Mouse (Mus musculus) midbrain, embryonic 13.5 days (tissue): ENCODE results near the gene Pttg1ip. TPM values are rescaled to one million over a fixed set of nuclear protein-coding genes. Genes with fewer than 3 reads are reported as not detected.

ENCODE experiments used
- ATAC-seq: fragments of 200-750 bp; cut with Nextera tagmentation; 2 replicates; pipeline ENCODE4 v1.8.0; 2017; ENCODE audit warnings: mild to moderate bottlenecking, moderate TSS enrichment, moderate library complexity
- H3K27ac ChIP-seq: fragments of 300-500 bp; sonication (generic); 2 replicates; pipeline ENCODE4 v1.5.1; 2015; ENCODE audit warnings: inconsistent platforms, mild to moderate bottlenecking, moderate library complexity
- H3K27me3 ChIP-seq: fragments of 300-500 bp; sonication (generic); 2 replicates; pipeline ENCODE4 v1.6.1; 2015; ENCODE audit warnings: mild to moderate bottlenecking, inconsistent platforms
- H3K36me3 ChIP-seq: fragments of 300-500 bp; sonication (generic); 2 replicates; pipeline ENCODE4 v1.6.1; 2015; ENCODE audit warnings: mild to moderate bottlenecking, inconsistent platforms
- H3K4me1 ChIP-seq: fragments of 300-500 bp; sonication (generic); replicated peaks from 2 replicates; pipeline ENCODE4 v1.6.1; 2015; ENCODE audit warnings: inconsistent platforms
- H3K4me2 ChIP-seq: fragments of 300-500 bp; sonication (generic); replicated peaks from 2 replicates; pipeline ENCODE4 v1.6.1; 2015; ENCODE audit warnings: moderate library complexity, mild to moderate bottlenecking, inconsistent platforms
- H3K4me3 ChIP-seq: fragments of 300-500 bp; sonication (generic); replicated peaks from 2 replicates; pipeline ENCODE4 v1.5.1; 2015; ENCODE audit warnings: mild to moderate bottlenecking, inconsistent platforms
- H3K9ac ChIP-seq: fragments of 300-500 bp; sonication (generic); replicated peaks from 2 replicates; pipeline ENCODE4 v1.6.1; 2015; ENCODE audit warnings: mild to moderate bottlenecking, inconsistent platforms
- H3K9me3 ChIP-seq: fragments of 300-500 bp; sonication (generic); 2 replicates; pipeline ENCODE4 v1.6.1; 2016; ENCODE audit warnings: mild to moderate bottlenecking, inconsistent platforms
- WGBS: fragments of 180-500 bp; shearing (Covaris S2); methylation state at CpG from one replicate; pipeline ENCODE4 v1.1.7; 2015; 5-methylcytosine and 5-hydroxymethylcytosine counted together
- polyA plus RNA-seq: library from polyadenylated mRNA; unstranded; fragments of >200 nt; fragmentation: Nextera tagmentation; extraction: Ambion mirVana; gene quantifications from 2 replicates; pipeline ENCODE4 v1.2.1, GENCODE M21; 2015

Pttg1ip gene
- polyA plus RNA-seq, 1 experiment from 2014 or later, result 59.0 TPM

GRCm38 (mm10) chr10:77616166-77616565 is 34.6 kb downstream of the Pttg1ip start:
- H3K4me3 ChIP-seq, result no peak overlapping the region
- ATAC-seq, result no peak
- H3K9me3 ChIP-seq, result no peaks in the 10 kb centered on the region
- H3K27ac ChIP-seq, result no peak overlapping the region
- no peaks in the 10 kb centered on the region for H3K27me3 ChIP-seq
- no peak overlapping the region for H3K4me2 ChIP-seq
- no peak overlapping the region for H3K9ac ChIP-seq
- WGBS, result 97% methylated on average over 9 of the region's 9 CpGs
- H3K36me3 ChIP-seq, result peaks cover 72% of the 10 kb centered on the region
- 0 out of 2 replicates have a peak, but pooled peaks cover 3% of the 10 kb centered on the region for H3K4me1 ChIP-seq

GRCm38 (mm10) chr10:77616926-77617325 is 35.4 kb downstream of the Pttg1ip start:
- Histone ChIP-seq H3K36me3 (peaks cover 64% of the 10 kb centered on the region), H3K4me1 (peaks cover 5% of the 10 kb centered on the region), H3K27me3 (no peaks in the 10 kb centered on the region), H3K27ac (no peak overlapping the region), H3K9ac (no peak overlapping the region), H3K4me2 (no peak overlapping the region), H3K4me3 (no peak overlapping the region), H3K9me3 (no peaks in the 10 kb centered on the region)
- no peak for ATAC-seq
- 94% methylated on average over 7 of the region's 7 CpGs for WGBS

GRCm38 (mm10) chr10:77621546-77621945 is 40.0 kb downstream of the Pttg1ip start:
- 77% methylated on average over 8 of the region's 8 CpGs for WGBS
- H3K36me3 ChIP-seq, result peaks cover 27% of the 10 kb centered on the region
- no peaks in the 10 kb centered on the region for H3K27me3 ChIP-seq
- H3K4me3 ChIP-seq, result peak overlapping the region; percentile 97
- H3K9ac ChIP-seq, result peak overlapping the region; percentile 98
- H3K4me2 ChIP-seq, result peak overlapping the region; percentile 82
- H3K9me3 ChIP-seq, result no peaks in the 10 kb centered on the region
- no peak for ATAC-seq
- H3K4me1 ChIP-seq, result peaks cover 40% of the 10 kb centered on the region
- H3K27ac ChIP-seq, result peak overlapping the region; percentile 89

- WGBS, result under 1% methylated on average over 96 of the region's 96 CpGs
- H3K4me1 ChIP-seq, result peaks cover 41% of the 10 kb centered on the region
- peak within 1 kb of the TSS; percentile 82 for H3K4me2 ChIP-seq
- H3K27ac ChIP-seq, result peak within 1 kb of the TSS; percentile 89
- ATAC-seq, result peak; percentile 91
- H3K4me3 ChIP-seq, result peak within 1 kb of the TSS; percentile 97
- H3K36me3 ChIP-seq, result peaks cover 19% of the 10 kb centered on the region
- no peaks in the 10 kb centered on the region for H3K9me3 ChIP-seq
- H3K9ac ChIP-seq, result peak within 1 kb of the TSS; percentile 98
- no peaks in the 10 kb centered on the region for H3K27me3 ChIP-seq
These were observed 40.8 kb downstream of the Pttg1ip start, which contains the start of gene Ube2g2 for GRCm38 (mm10) chr10:77622055-77622988. Gene Ube2g2, plus strand, starts transcription at chr10:77622275.

- Histone ChIP-seq H3K27me3 (no peaks in the 10 kb centered on the region), H3K4me2 (peak overlapping the region; percentile 82), H3K27ac (no peak overlapping the region), H3K36me3 (peaks cover 12% of the 10 kb centered on the region), H3K9ac (peak overlapping the region; percentile 98), H3K4me1 (peaks cover 44% of the 10 kb centered on the region), H3K4me3 (peak overlapping the region; percentile 97), H3K9me3 (no peaks in the 10 kb centered on the region)
- peak; percentile 24; the same call in 1 of the 2 replicates for ATAC-seq
- WGBS, result 8% methylated on average over 8 of the region's 8 CpGs
These were observed 41.6 kb downstream of the Pttg1ip start for GRCm38 (mm10) chr10:77623069-77623492.

GRCm38 (mm10) chr10:77623639-77624400 is 42.3 kb downstream of the Pttg1ip start:
- WGBS, result 90% methylated on average over 10 of the region's 10 CpGs
- Histone ChIP-seq H3K9me3 (no peaks in the 10 kb centered on the region), H3K27me3 (no peaks in the 10 kb centered on the region), H3K4me3 (peak overlapping the region; percentile 97), H3K4me2 (peak overlapping the region; percentile 82), H3K4me1 (peaks cover 44% of the 10 kb centered on the region), H3K36me3 (peaks cover 8% of the 10 kb centered on the region), H3K9ac (peak overlapping the region; percentile 98), H3K27ac (no peak overlapping the region)
- ATAC-seq, result no peak

GRCm38 (mm10) chr10:77624570-77624995 is 43.1 kb downstream of the Pttg1ip start:
- Histone ChIP-seq H3K4me2 (0 out of 2 replicates have a peak overlapping the region, but pooled peaks have one; percentile 14), H3K27me3 (no peaks in the 10 kb centered on the region), H3K4me1 (peaks cover 44% of the 10 kb centered on the region), H3K36me3 (peaks cover 8% of the 10 kb centered on the region), H3K4me3 (no peak overlapping the region), H3K27ac (no peak overlapping the region), H3K9me3 (no peaks in the 10 kb centered on the region), H3K9ac (peak overlapping the region; percentile 50)
- ATAC-seq, result no peak
- 83% methylated on average over 7 of the region's 7 CpGs for WGBS

- no peak for ATAC-seq
- H3K4me3 ChIP-seq, result no peak overlapping the region
- H3K4me1 ChIP-seq, result peaks cover 44% of the 10 kb centered on the region
- H3K9ac ChIP-seq, result no peak overlapping the region
- H3K27ac ChIP-seq, result no peak overlapping the region
- H3K9me3 ChIP-seq, result no peaks in the 10 kb centered on the region
- H3K27me3 ChIP-seq, result no peaks in the 10 kb centered on the region
- H3K4me2 ChIP-seq, result no peak overlapping the region
- 86% methylated on average over 7 of the region's 7 CpGs for WGBS
- peaks cover 8% of the 10 kb centered on the region for H3K36me3 ChIP-seq
These were observed 44.5 kb downstream of the Pttg1ip start for GRCm38 (mm10) chr10:77626036-77626435.

GRCm38 (mm10) chr10:77626591-77626990 is 45.1 kb downstream of the Pttg1ip start:
- peaks cover 42% of the 10 kb centered on the region for H3K4me1 ChIP-seq
- H3K4me3 ChIP-seq, result no peak overlapping the region
- H3K4me2 ChIP-seq, result no peak overlapping the region
- peaks cover 14% of the 10 kb centered on the region for H3K36me3 ChIP-seq
- ATAC-seq, result no peak
- H3K27ac ChIP-seq, result no peak overlapping the region
- no peaks in the 10 kb centered on the region for H3K27me3 ChIP-seq
- H3K9me3 ChIP-seq, result no peaks in the 10 kb centered on the region
- no peak overlapping the region for H3K9ac ChIP-seq
- WGBS, result 79% methylated on average over 7 of the region's 7 CpGs

GRCm38 (mm10) chr10:77627497-77627896 is 46.0 kb downstream of the Pttg1ip start:
- 36% methylated on average over 2 of the region's 2 CpGs for WGBS
- H3K27ac ChIP-seq, result no peak overlapping the region
- H3K4me3 ChIP-seq, result no peak overlapping the region
- peak; percentile 83 for ATAC-seq
- H3K4me2 ChIP-seq, result no peak overlapping the region
- no peaks in the 10 kb centered on the region for H3K9me3 ChIP-seq
- H3K9ac ChIP-seq, result no peak overlapping the region
- no peaks in the 10 kb centered on the region for H3K27me3 ChIP-seq
- H3K36me3 ChIP-seq, result peaks cover 21% of the 10 kb centered on the region
- peaks cover 39% of the 10 kb centered on the region for H3K4me1 ChIP-seq

GRCm38 (mm10) chr10:77629163-77629562 is 47.6 kb downstream of the Pttg1ip start:
- Histone ChIP-seq H3K4me1 (peaks cover 29% of the 10 kb centered on the region), H3K27me3 (no peaks in the 10 kb centered on the region), H3K36me3 (peaks cover 35% of the 10 kb centered on the region), H3K27ac (no peak overlapping the region), H3K9me3 (no peaks in the 10 kb centered on the region), H3K9ac (no peak overlapping the region), H3K4me3 (no peak overlapping the region), H3K4me2 (no peak overlapping the region)
- 90% methylated on average over 3 of the region's 3 CpGs for WGBS
- no peak for ATAC-seq

GRCm38 (mm10) chr10:77629970-77630369 is 48.5 kb downstream of the Pttg1ip start:
- 89% methylated on average over 1 of the region's 1 CpGs for WGBS
- no peak for ATAC-seq
- no peak overlapping the region for H3K27ac ChIP-seq

More at GRCm38 (mm10) chr10:77629970-77630369, 48.5 kb downstream of the Pttg1ip start:
- Histone ChIP-seq H3K36me3 (peaks cover 36% of the 10 kb centered on the region), H3K4me3 (no peak overlapping the region), H3K4me2 (no peak overlapping the region), H3K4me1 (peaks cover 26% of the 10 kb centered on the region), H3K9me3 (no peaks in the 10 kb centered on the region), H3K27me3 (no peaks in the 10 kb centered on the region), H3K9ac (no peak overlapping the region)
